Mouse (Mus musculus): ENCODE data around the gene Cpsf4.
A peak's percentile ranks its signal among the peaks of the same experiment; 100 is the strongest.
"Not testable (repeated sequence)": the region's sequence is repeated elsewhere in the genome, so short reads cannot be mapped to it uniquely, and the experiment has no call there.

The Cpsf4 gene

GRCm38 (mm10) chr5:145226453-145226852 is 59.4 kb downstream of the Cpsf4 start:
- no peak for DNase-seq

- DNase-seq = not testable (repeated sequence)
Measured at GRCm38 (mm10) chr5:145229283-145229682, 62.3 kb downstream of the Cpsf4 start.

DNA sequence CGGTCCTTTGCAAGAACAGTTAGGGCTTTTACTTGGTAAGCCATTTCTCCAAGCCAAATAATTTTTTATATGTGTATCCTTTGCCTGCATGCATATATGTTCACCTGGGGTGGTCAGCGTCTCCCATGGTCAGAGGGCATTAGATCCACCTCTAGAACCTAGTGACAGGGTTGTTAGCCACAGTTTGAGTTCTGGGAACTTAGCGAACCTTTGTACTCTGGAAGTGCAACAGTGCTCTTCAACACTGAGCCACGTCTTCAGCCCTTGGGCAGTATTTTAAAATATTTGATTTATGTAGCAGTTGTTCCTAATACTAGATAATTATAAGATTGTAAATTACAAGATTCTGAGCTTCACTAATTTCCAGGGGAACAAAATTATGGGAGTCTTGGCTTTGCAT is 63.6 kb downstream of the Cpsf4 start:
- no peak for DNase-seq

GRCm38 (mm10) chr5:145231367-145231871 is 64.4 kb downstream of the Cpsf4 start, which contains the start of gene Zfp655:
Gene Zfp655, plus strand, starts transcription at chr5:145231715.
- DNase-seq = peak; percentile 97
